Mouse (Mus musculus) intestine, postnatal 0 days (tissue): ENCODE results near the gene Lyg1. TPM values are rescaled to one million over a fixed set of nuclear protein-coding genes. Genes with fewer than 3 reads are reported as not detected.

ENCODE experiments used
- ATAC-seq: fragments of 200-750 bp; cut with Nextera tagmentation; 2 replicates; pipeline ENCODE4 v1.8.0; 2017; ENCODE audit warnings: mild to moderate bottlenecking, moderate TSS enrichment, moderate library complexity
- H3K27ac ChIP-seq: fragments of 300-500 bp; sonication (generic); 2 replicates; pipeline ENCODE4 v1.5.1; 2014; ENCODE audit warnings: mild to moderate bottlenecking, low read depth, low read length, moderate library complexity
- H3K27me3 ChIP-seq: fragments of 300-500 bp; sonication (generic); replicated peaks from 2 replicates; pipeline ENCODE4 v1.6.1; 2014; ENCODE audit warnings: low read length, mixed read lengths; ENCODE audit not compliant: control insufficient read depth, insufficient read depth
- H3K36me3 ChIP-seq: fragments of 300-500 bp; sonication (generic); 2 replicates; pipeline ENCODE4 v1.6.1; 2014; ENCODE audit warnings: mild to moderate bottlenecking, moderate library complexity; ENCODE audit not compliant: control insufficient read depth, insufficient read depth
- H3K4me1 ChIP-seq: fragments of 300-500 bp; sonication (generic); replicated peaks from 2 replicates; pipeline ENCODE4 v1.6.1; 2014; ENCODE audit warnings: antibody characterized with exemption, low read length, mixed read lengths; ENCODE audit not compliant: control insufficient read depth, insufficient read depth
- H3K4me2 ChIP-seq: fragments of 300-500 bp; sonication (generic); replicated peaks from 2 replicates; pipeline ENCODE4 v1.6.1; 2014; ENCODE audit warnings: low read depth, mild to moderate bottlenecking, moderate library complexity
- H3K4me3 ChIP-seq: fragments of 300-500 bp; sonication (generic); 2 replicates; pipeline ENCODE4 v1.5.1; 2014; ENCODE audit warnings: low read depth, low read length
- H3K9ac ChIP-seq: fragments of 300-500 bp; sonication (generic); 2 replicates; pipeline ENCODE4 v1.6.1; 2014; ENCODE audit warnings: mild to moderate bottlenecking, low read depth, low read length
- H3K9me3 ChIP-seq: fragments of 300-500 bp; sonication (generic); 2 replicates; pipeline ENCODE4 v1.6.1; 2016; ENCODE audit warnings: mixed run types; ENCODE audit not compliant: control insufficient read depth
- CTCF ChIP-seq: sonication (generic); IDR thresholded peaks from 2 replicates; pipeline ENCODE4 v1.5.1; 2016; ENCODE audit warnings: low read depth, mild to moderate bottlenecking, control low read depth, antibody characterized with exemption, moderate library complexity
- WGBS: fragments of 180-500 bp; shearing (Covaris S2); extraction: QIAGEN DNeasy Blood & Tissue Kit; methylation state at CpG from one replicate; pipeline ENCODE4 v1.1.7; 2014; 5-methylcytosine and 5-hydroxymethylcytosine counted together
- polyA plus RNA-seq: library from polyadenylated mRNA; unstranded; fragments of >200 nt; fragmentation: Nextera tagmentation; extraction: Ambion mirVana; gene quantifications from 2 replicates; pipeline ENCODE4 v1.2.1, GENCODE M21; 2015

Lyg1 gene
- polyA plus RNA-seq, 1 experiment from 2014 or later = not detected

- Histone ChIP-seq H3K27me3 (no peaks in the 10 kb centered on the region), H3K4me1 (peaks cover 4% of the 10 kb centered on the region; the same call in 1 of the 2 replicates), H3K9ac (peak overlapping the region; percentile 88), H3K4me3 (peak overlapping the region; percentile 96), H3K4me2 (peak overlapping the region; percentile 66), H3K36me3 (peaks cover 19% of the 10 kb centered on the region), H3K27ac (peak overlapping the region; percentile 92), H3K9me3 (no peaks in the 10 kb centered on the region)
- TF ChIP-seq CTCF = no peak
- 3% methylated on average over 25 of the region's 47 CpGs for WGBS
- ATAC-seq = peak; percentile 52
Observed at GRCm38 (mm10) chr1:37998371-37999199, 41.0 kb upstream of the Lyg1 start.

- peaks cover 4% of the 10 kb centered on the region; the same call in 1 of the 2 replicates for H3K4me1 ChIP-seq
- TF ChIP-seq CTCF = peak; percentile 77
- peaks cover 26% of the 10 kb centered on the region for H3K36me3 ChIP-seq
- peak; percentile 87 for ATAC-seq
- H3K9me3 ChIP-seq = no peaks in the 10 kb centered on the region
- peak within 1 kb of the TSS; percentile 92 for H3K27ac ChIP-seq
- under 1% methylated on average over 50 of the region's 50 CpGs for WGBS
- H3K4me3 ChIP-seq = peak within 1 kb of the TSS; percentile 96
- peak within 1 kb of the TSS; percentile 88 for H3K9ac ChIP-seq
- peak within 1 kb of the TSS; percentile 66 for H3K4me2 ChIP-seq
- H3K27me3 ChIP-seq = no peaks in the 10 kb centered on the region
Observed at GRCm38 (mm10) chr1:37997867-37998266, 40.3 kb upstream of the Lyg1 start, which contains the start of the genes Txndc9 and Eif5b. Txndc9 (minus strand) TSS chr1:37997893. Eif5b (plus strand) TSS chr1:37998010.

- Histone ChIP-seq H3K27me3 (no peaks in the 10 kb centered on the region), H3K4me2 (peak overlapping the region; percentile 66), H3K4me1 (peaks cover 4% of the 10 kb centered on the region; the same call in 1 of the 2 replicates), H3K36me3 (peaks cover 35% of the 10 kb centered on the region), H3K9me3 (no peaks in the 10 kb centered on the region), H3K9ac (peak overlapping the region; percentile 88), H3K4me3 (peak overlapping the region; percentile 96), H3K27ac (peak overlapping the region; percentile 92)
- under 1% methylated on average over 42 of the region's 42 CpGs for WGBS
- no peak for TF ChIP-seq CTCF
- peak; percentile 96 for ATAC-seq
Observed at GRCm38 (mm10) chr1:37996877-37997484, 39.4 kb upstream of the Lyg1 start.

- peak overlapping the region; percentile 66 for H3K4me2 ChIP-seq
- H3K36me3 ChIP-seq = peaks cover 42% of the 10 kb centered on the region
- peak overlapping the region; percentile 96 for H3K4me3 ChIP-seq
- TF ChIP-seq CTCF = no peak
- no peak for ATAC-seq
- H3K4me1 ChIP-seq = peaks cover 4% of the 10 kb centered on the region; the same call in 1 of the 2 replicates
- peak overlapping the region; percentile 88 for H3K9ac ChIP-seq
- no peaks in the 10 kb centered on the region for H3K27me3 ChIP-seq
- no peaks in the 10 kb centered on the region for H3K9me3 ChIP-seq
- 37% methylated on average over 3 of the region's 3 CpGs for WGBS
- no peak overlapping the region for H3K27ac ChIP-seq
Observed at GRCm38 (mm10) chr1:37996226-37996625, 38.7 kb upstream of the Lyg1 start.

GRCm38 (mm10) chr1:37987856-37988255, 30.3 kb upstream of the Lyg1 start:
- no peak overlapping the region for H3K4me2 ChIP-seq
- H3K36me3 ChIP-seq = peaks cover 63% of the 10 kb centered on the region
- no peak for ATAC-seq
- no peak overlapping the region for H3K27ac ChIP-seq
- H3K27me3 ChIP-seq = no peaks in the 10 kb centered on the region
- H3K9ac ChIP-seq = no peak overlapping the region
- H3K4me3 ChIP-seq = no peak overlapping the region
- H3K4me1 ChIP-seq = no peaks in the 10 kb centered on the region
- H3K9me3 ChIP-seq = no peaks in the 10 kb centered on the region
- 78% methylated on average over 5 of the region's 5 CpGs for WGBS
- no peak for TF ChIP-seq CTCF

- WGBS = 79% methylated on average over 9 of the region's 9 CpGs
- TF ChIP-seq CTCF = peak; percentile 76
- H3K9ac ChIP-seq = no peak overlapping the region
- no peaks in the 10 kb centered on the region for H3K9me3 ChIP-seq
- H3K4me2 ChIP-seq = no peak overlapping the region
- H3K27ac ChIP-seq = no peak overlapping the region; the same call in 1 of the 2 replicates
- no peaks in the 10 kb centered on the region for H3K4me1 ChIP-seq
- H3K36me3 ChIP-seq = peaks cover 44% of the 10 kb centered on the region
- H3K4me3 ChIP-seq = no peak overlapping the region
- no peak for ATAC-seq
- H3K27me3 ChIP-seq = no peaks in the 10 kb centered on the region
Observed at GRCm38 (mm10) chr1:37985764-37986323, 28.3 kb upstream of the Lyg1 start.
